Mouse (Mus musculus): ENCODE measurements around the gene Mcrs1. TPM values are rescaled to one million over a fixed set of nuclear protein-coding genes. Genes with fewer than 3 reads are reported as not detected.

Mcrs1 gene
- polyA plus RNA-seq, 1 experiment from 2014 or later, result 27.2 TPM

DNA sequence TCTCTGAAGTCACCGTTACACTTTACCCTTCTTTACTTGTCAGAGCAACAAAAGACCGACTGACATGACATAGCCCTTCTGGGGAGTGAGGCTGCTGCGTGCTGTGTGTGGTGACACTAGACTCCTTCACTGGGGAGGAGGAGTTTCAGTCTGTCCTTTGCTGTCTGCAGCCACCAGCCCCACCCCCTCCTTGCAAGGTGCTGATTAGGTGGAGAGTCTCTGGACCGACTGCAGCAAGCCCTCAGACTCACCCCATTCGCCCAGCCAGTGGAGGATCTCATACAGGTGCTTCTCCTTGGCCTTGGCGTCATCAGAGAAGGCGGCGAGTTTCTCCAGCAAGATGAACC lies 33.4 kb upstream of the Mcrs1 start:
- WGBS (ENCODE audit: insufficient replicate concordance), result 56% methylated on average over 8 of the region's 8 CpGs
- H3K4me1 ChIP-seq (ENCODE audit: insufficient read depth), result peaks cover 4% of the 10 kb centered on the region; the same call in 1 of the 2 replicates
- no peaks in the 10 kb centered on the region for H3K27me3 ChIP-seq (ENCODE audit: insufficient read depth, low read length)
- H3K27ac ChIP-seq (ENCODE audit: low read depth), result no peak overlapping the region
- TF ChIP-seq CTCF (IDR thresholded peaks at IDR 0.05; ENCODE audit: low read depth), result no peak
- no peak for TF ChIP-seq EP300 (IDR thresholded peaks at IDR 0.05; ENCODE audit: low read depth)
- no peak overlapping the region for H3K4me3 ChIP-seq (ENCODE audit: low read depth, low read length)
- no peak overlapping the region for H3K4me2 ChIP-seq (ENCODE audit: low read depth, low read length)
- no peaks in the 10 kb centered on the region for H3K9me3 ChIP-seq (ENCODE audit: low read length)
- DNase-seq (no peak), ATAC-seq (peak; percentile 43)
- H3K9ac ChIP-seq (replicated peaks), result no peak overlapping the region
- H3K36me3 ChIP-seq (replicated peaks; ENCODE audit: insufficient read depth, low read length), result no peaks in the 10 kb centered on the region

- no peak overlapping the region for H3K9ac ChIP-seq (replicated peaks)
- no peaks in the 10 kb centered on the region for H3K9me3 ChIP-seq (ENCODE audit: low read length)
- H3K36me3 ChIP-seq (replicated peaks; ENCODE audit: insufficient read depth, low read length), result no peaks in the 10 kb centered on the region
- H3K4me3 ChIP-seq (ENCODE audit: low read depth, low read length), result no peak overlapping the region
- DNase-seq (peak; percentile 52), ATAC-seq (peak; percentile 74)
- H3K27ac ChIP-seq (ENCODE audit: low read depth), result no peak overlapping the region
- peak overlapping the region; percentile 23; the same call in 1 of the 2 replicates for H3K4me2 ChIP-seq (ENCODE audit: low read depth, low read length)
- no peak for TF ChIP-seq EP300 (IDR thresholded peaks at IDR 0.05; ENCODE audit: low read depth)
- TF ChIP-seq CTCF (IDR thresholded peaks at IDR 0.05; ENCODE audit: low read depth), result no peak
- H3K27me3 ChIP-seq (ENCODE audit: insufficient read depth, low read length), result no peaks in the 10 kb centered on the region
- 21% methylated on average over 14 of the region's 14 CpGs for WGBS (ENCODE audit: insufficient replicate concordance)
- peaks cover 4% of the 10 kb centered on the region; the same call in 1 of the 2 replicates for H3K4me1 ChIP-seq (ENCODE audit: insufficient read depth)
These were observed 32.9 kb upstream of the Mcrs1 start for GRCm38 (mm10) chr15:99284527-99285188.

DNA sequence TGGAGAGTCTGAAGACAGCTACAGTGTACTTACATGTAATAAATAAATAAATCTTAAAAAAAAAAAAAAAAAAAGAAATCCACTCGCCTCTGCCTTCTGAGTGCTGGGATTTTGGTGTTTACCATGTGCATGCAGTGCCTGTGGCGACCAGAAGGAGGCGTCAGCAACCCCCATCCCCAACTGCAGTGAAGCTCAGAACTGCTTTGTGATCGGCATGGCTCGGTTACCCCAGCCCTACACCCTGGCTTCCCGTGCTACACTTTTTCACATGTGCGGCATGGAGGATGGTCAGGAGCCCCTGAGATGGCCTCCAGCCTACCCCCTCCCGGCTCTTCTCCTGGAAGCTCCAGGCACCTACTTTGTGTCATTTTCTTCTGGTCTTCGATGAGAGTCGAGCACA lies 31.7 kb upstream of the Mcrs1 start:
- ATAC-seq, result no peak
- no peak for DNase-seq
- no peaks in the 10 kb centered on the region for H3K9me3 ChIP-seq (ENCODE audit: low read length)
- H3K27me3 ChIP-seq (ENCODE audit: insufficient read depth, low read length), result no peaks in the 10 kb centered on the region
- TF ChIP-seq EP300 (IDR thresholded peaks at IDR 0.05; ENCODE audit: low read depth) (no peak), CTCF (IDR thresholded peaks at IDR 0.05; ENCODE audit: low read depth) (peak; percentile 57)
- peaks cover 4% of the 10 kb centered on the region; the same call in 1 of the 2 replicates for H3K4me1 ChIP-seq (ENCODE audit: insufficient read depth)
- H3K4me3 ChIP-seq (ENCODE audit: low read depth, low read length), result no peak overlapping the region
- 53% methylated on average over 10 of the region's 10 CpGs for whole genome bisulfite sequencing (ENCODE audit: insufficient replicate concordance)
- H3K27ac ChIP-seq (ENCODE audit: low read depth), result no peak overlapping the region
- H3K4me2 ChIP-seq (ENCODE audit: low read depth, low read length), result no peak overlapping the region
- H3K36me3 ChIP-seq (replicated peaks; ENCODE audit: insufficient read depth, low read length), result no peaks in the 10 kb centered on the region
- no peak overlapping the region for H3K9ac ChIP-seq (replicated peaks)

- Histone ChIP-seq H3K9ac (replicated peaks) (no peak overlapping the region), H3K4me1 (ENCODE audit: insufficient read depth) (no peaks in the 10 kb centered on the region), H3K4me2 (ENCODE audit: low read depth, low read length) (no peak overlapping the region), H3K27me3 (ENCODE audit: insufficient read depth, low read length) (no peaks in the 10 kb centered on the region), H3K36me3 (replicated peaks; ENCODE audit: insufficient read depth, low read length) (no peaks in the 10 kb centered on the region), H3K4me3 (ENCODE audit: low read depth, low read length) (no peak overlapping the region), H3K9me3 (ENCODE audit: low read length) (no peaks in the 10 kb centered on the region), H3K27ac (ENCODE audit: low read depth) (no peak overlapping the region)
- TF ChIP-seq CTCF (IDR thresholded peaks at IDR 0.05; ENCODE audit: low read depth) (no peak), EP300 (IDR thresholded peaks at IDR 0.05; ENCODE audit: low read depth) (no peak)
- ATAC-seq (no peak), DNase-seq (no peak)
- 87% methylated on average over 7 of the region's 7 CpGs for WGBS (ENCODE audit: insufficient replicate concordance)
These were observed 26.5 kb upstream of the Mcrs1 start for GRCm38 (mm10) chr15:99278271-99278670.

GRCm38 (mm10) chr15:99276095-99276494 lies 24.3 kb upstream of the Mcrs1 start:
- no peaks in the 10 kb centered on the region for H3K27me3 ChIP-seq (ENCODE audit: insufficient read depth, low read length)
- H3K27ac ChIP-seq (ENCODE audit: low read depth), result no peak overlapping the region
- no peaks in the 10 kb centered on the region for H3K4me1 ChIP-seq (ENCODE audit: insufficient read depth)
- H3K9ac ChIP-seq (replicated peaks), result no peak overlapping the region
- no peak overlapping the region for H3K4me2 ChIP-seq (ENCODE audit: low read depth, low read length)
- H3K9me3 ChIP-seq (ENCODE audit: low read length), result no peaks in the 10 kb centered on the region
- DNase-seq (no peak), ATAC-seq (no peak)
- H3K36me3 ChIP-seq (replicated peaks; ENCODE audit: insufficient read depth, low read length), result no peaks in the 10 kb centered on the region
- 65% methylated on average over 8 of the region's 8 CpGs for WGBS (ENCODE audit: insufficient replicate concordance)
- no peak overlapping the region for H3K4me3 ChIP-seq (ENCODE audit: low read depth, low read length)
- TF ChIP-seq CTCF (IDR thresholded peaks at IDR 0.05; ENCODE audit: low read depth) (no peak), EP300 (IDR thresholded peaks at IDR 0.05; ENCODE audit: low read depth) (no peak)

- no peak overlapping the region for H3K9ac ChIP-seq (replicated peaks)
- no peak overlapping the region for H3K4me3 ChIP-seq (ENCODE audit: low read depth, low read length)
- no peaks in the 10 kb centered on the region for H3K9me3 ChIP-seq (ENCODE audit: low read length)
- DNase-seq, result peak; percentile 68
- H3K4me1 ChIP-seq (ENCODE audit: insufficient read depth), result peaks cover 2% of the 10 kb centered on the region
- ATAC-seq, result peak; percentile 61
- H3K27me3 ChIP-seq (ENCODE audit: insufficient read depth, low read length), result no peaks in the 10 kb centered on the region
- H3K4me2 ChIP-seq (ENCODE audit: low read depth, low read length), result no peak overlapping the region
- H3K36me3 ChIP-seq (replicated peaks; ENCODE audit: insufficient read depth, low read length), result no peaks in the 10 kb centered on the region
- WGBS (ENCODE audit: insufficient replicate concordance), result 17% methylated on average over 4 of the region's 4 CpGs
- TF ChIP-seq CTCF (IDR thresholded peaks at IDR 0.05; ENCODE audit: low read depth), result peak; percentile 89
- TF ChIP-seq EP300 (IDR thresholded peaks at IDR 0.05; ENCODE audit: low read depth), result no peak
- no peak overlapping the region for H3K27ac ChIP-seq (ENCODE audit: low read depth)
These were observed 13.9 kb upstream of the Mcrs1 start for GRCm38 (mm10) chr15:99265679-99266078.

Measured in liver, postnatal 0 days (tissue).